Comparison of ENCODE assay signal across 12 mouse cellular contexts in genomic region chr2:118120751-118121150, GRCm38 (mm10).
"Had no signal": no experiment of that assay in that cellular context is flagged by ENCODE, and none has a peak within 500 bp of the region (broad histone marks: within the 10 kb centered on the region; RNA-seq: fewer than 3 reads in every experiment).

No protein-coding gene starts in this region.

- H3K27ac ChIP-seq: liver, embryonic 15.5 days; midbrain, embryonic 10.5 days; midbrain, embryonic 12.5 days; neural tube, embryonic 12.5 days had no signal

- DNase-seq: liver, postnatal 0 days; lung, embryonic 14.5 days; lung, postnatal 10 days; midbrain, embryonic 14.5 days; right cerebral cortex, postnatal 14 days; thymus, adult 18-20 months; thymus, postnatal 14 days; thymus, postnatal 36 days had no signal

- H3K4me3 ChIP-seq: liver, embryonic 15.5 days; midbrain, embryonic 10.5 days; midbrain, embryonic 12.5 days; neural tube, embryonic 12.5 days had no signal

- H3K4me1 ChIP-seq: liver, embryonic 15.5 days; neural tube, embryonic 12.5 days had no signal
